Mouse (Mus musculus): ENCODE measurements around the gene Ces2h.

GRCm38 (mm10) chr8:105010000-105010399 is 9.3 kb downstream of the Ces2h start:
- TF ChIP-seq FLI1 (IDR thresholded peaks at IDR 0.05; ENCODE audit: low read length) (no peak), GATA1 (IDR thresholded peaks at IDR 0.05; ENCODE audit: borderline replicate concordance, low read length) (no peak)

All from megakaryocyte, embryonic 14.5 days (primary cell).